Mouse (Mus musculus) brain, embryonic 14.5 days (tissue): ENCODE data around the gene Tnik.

Experiments
- CTCF ChIP-seq: fragments of 200-500 bp; IDR thresholded peaks from 2 replicates; pipeline ENCODE4 v1.5.1; 2012; ENCODE audit warnings: inconsistent platforms, mild to moderate bottlenecking, moderate library complexity, borderline replicate concordance; ENCODE audit not compliant: insufficient read depth, insufficient read length; ENCODE audit errors: extremely low read depth
- POLR2A ChIP-seq: fragments of 200-500 bp; IDR thresholded peaks from 2 replicates; pipeline ENCODE4 v1.6.1; 2012; ENCODE audit warnings: mild to moderate bottlenecking, inconsistent platforms, borderline replicate concordance; ENCODE audit not compliant: poor library complexity, insufficient read depth, insufficient read length, severe bottlenecking; ENCODE audit errors: extremely low read depth

DNA sequence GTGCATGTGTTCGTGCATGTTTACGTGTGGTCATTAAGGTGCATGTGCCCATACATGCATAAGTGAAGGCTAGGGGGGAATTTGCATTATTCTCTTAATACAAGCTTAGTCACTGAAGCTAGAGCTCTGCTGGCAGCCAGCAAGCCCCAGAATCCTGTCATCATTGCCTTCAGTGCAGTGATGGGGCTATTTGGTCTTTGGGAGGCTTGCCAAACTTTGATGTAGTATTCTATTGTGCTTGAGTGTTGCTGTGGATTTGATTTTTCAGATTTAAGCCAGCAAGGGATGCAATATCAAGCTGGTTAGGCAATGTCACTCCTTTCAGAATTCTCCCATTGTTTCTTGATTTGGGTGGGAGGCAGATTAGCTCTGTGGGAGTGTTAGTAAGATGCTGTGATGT lies 336.5 kb downstream of the Tnik start:
- TF ChIP-seq POLR2A, result no peak
- TF ChIP-seq CTCF, result no peak
